Comparison of ENCODE assay signal across 8 mouse cellular contexts in genomic region chr2:103138529-103139265, GRCm38 (mm10).
DNase-seq lines count a peak whose midpoint lies in the region; ATAC-seq and TF ChIP-seq lines count a peak whose summit lies in the region.

No protein-coding gene starts in this region.

- H3K4me2 ChIP-seq in stomach, postnatal 0 days (replicated peaks; ENCODE audit: low read depth): no peak overlapping the region

- no peak overlapping the region for H3K9ac ChIP-seq in stomach, postnatal 0 days (ENCODE audit: low read length)

- H3K27me3 ChIP-seq in stomach, postnatal 0 days (ENCODE audit: control insufficient read depth, insufficient read depth, low read length): no peaks in the 10 kb centered on the region

- DNase-seq in adrenal gland, adult 2 months: peak; percentile 19
- no peak for DNase-seq in adrenal gland, postnatal 14 days
- DNase-seq in urinary bladder, adult 18-20 months (ENCODE audit: low spot score in 2 of 2): peak; percentile 32 to 36
- no peak for DNase-seq in urinary bladder, postnatal 4 days (ENCODE audit: low spot score in 2 of 2)
- DNase-seq in layer of hippocampus, postnatal 14 days (ENCODE audit: low spot score in 2 of 2): peak; percentile 21 to 50
- DNase-seq in stomach, postnatal 0 days (ENCODE audit: low spot score): peak; percentile 55
- DNase-seq in spleen, postnatal 36 days (ENCODE audit: low spot score in 2 of 2): no peak

- no peaks in the 10 kb centered on the region for H3K36me3 ChIP-seq in stomach, postnatal 0 days (ENCODE audit: control insufficient read depth, insufficient read depth, low read length)

- ATAC-seq in stomach, postnatal 0 days (ENCODE audit: low FRiP score, low TSS enrichment): peak; percentile 91
- no peak for ATAC-seq in CD4-positive, CD25-positive, alpha-beta regulatory T cell, adult 4 months

- 0 out of 2 replicates have a peak, but pooled peaks cover 2% of the 10 kb centered on the region for H3K4me1 ChIP-seq in stomach, postnatal 0 days (replicated peaks; ENCODE audit: control insufficient read depth, insufficient read depth)

- peak overlapping the region; percentile 49 for H3K27ac ChIP-seq in stomach, postnatal 0 days (replicated peaks)

- no peaks in the 10 kb centered on the region for H3K9me3 ChIP-seq in stomach, postnatal 0 days (ENCODE audit: control insufficient read depth, low read length)

- TF ChIP-seq EP300 in stomach, postnatal 0 days (optimal IDR thresholded peaks at IDR 0.05): no peak

- peak; percentile 67 for TF ChIP-seq CTCF in stomach, postnatal 0 days (IDR thresholded peaks at IDR 0.05; ENCODE audit: low read depth)

- H3K4me3 ChIP-seq in stomach, postnatal 0 days (ENCODE audit: low read depth, low read length): no peak overlapping the region

- 34% methylated on average over 8 of the region's 8 CpGs for WGBS in stomach, postnatal 0 days

Comparison
In these comparisons a context has a peak if more than half of its experiments do, and no peak if none do; other contexts are left out.
1. DNase-seq: peak in adrenal gland, adult 2 months (single experiment), urinary bladder, adult 18-20 months (2 of 2), layer of hippocampus, postnatal 14 days (2 of 2) and stomach, postnatal 0 days (single experiment); none in adrenal gland, postnatal 14 days (single experiment), urinary bladder, postnatal 4 days (0 of 2) and spleen, postnatal 36 days (0 of 2).